Mouse (Mus musculus) lung, embryonic 15.5 days (tissue): ENCODE data around the gene Syngr1. TPM values are rescaled to one million over a fixed set of nuclear protein-coding genes. Genes with fewer than 3 reads are reported as not detected.

Experiments used
- ATAC-seq: fragments of 200-750 bp; cut with Nextera tagmentation; 2 replicates; pipeline ENCODE4 v1.8.0; 2017; ENCODE audit warnings: moderate number of reproducible peaks, borderline replicate concordance; ENCODE audit not compliant: low FRiP score, low TSS enrichment; ENCODE audit errors: extremely low read depth
- H3K27ac ChIP-seq: fragments of 300-500 bp; sonication (generic); 2 replicates; pipeline ENCODE4 v1.5.1; 2015; ENCODE audit warnings: moderate library complexity, mild to moderate bottlenecking, inconsistent platforms
- H3K27me3 ChIP-seq: fragments of 300-500 bp; sonication (generic); 2 replicates; pipeline ENCODE4 v1.6.1; 2015; ENCODE audit warnings: inconsistent platforms
- H3K36me3 ChIP-seq: fragments of 300-500 bp; sonication (generic); 2 replicates; pipeline ENCODE4 v1.6.1; 2015; ENCODE audit warnings: inconsistent platforms
- H3K4me1 ChIP-seq: fragments of 300-500 bp; sonication (generic); 2 replicates; pipeline ENCODE4 v1.6.1; 2015; ENCODE audit warnings: inconsistent platforms
- H3K4me2 ChIP-seq: fragments of 300-500 bp; sonication (generic); 2 replicates; pipeline ENCODE4 v1.6.1; 2015; ENCODE audit warnings: inconsistent platforms, mild to moderate bottlenecking, moderate library complexity
- H3K4me3 ChIP-seq: fragments of 300-500 bp; sonication (generic); 2 replicates; pipeline ENCODE4 v1.5.1; 2015; ENCODE audit warnings: mild to moderate bottlenecking, inconsistent platforms
- H3K9ac ChIP-seq: fragments of 300-500 bp; sonication (generic); 2 replicates; pipeline ENCODE4 v1.6.1; 2015; ENCODE audit warnings: inconsistent platforms
- H3K9me3 ChIP-seq: fragments of 300-500 bp; sonication (generic); 2 replicates; pipeline ENCODE4 v1.6.1; 2016; ENCODE audit warnings: inconsistent platforms
- WGBS: fragments of 180-500 bp; shearing (Covaris S2); methylation state at CpG from one replicate; pipeline ENCODE4 v1.1.7; 2015; 5-methylcytosine and 5-hydroxymethylcytosine counted together
- polyA plus RNA-seq: library from polyadenylated mRNA; unstranded; fragments of >200 nt; fragmentation: Nextera tagmentation; extraction: Ambion mirVana; gene quantifications from 2 replicates; pipeline ENCODE4 v1.2.1, GENCODE M21; 2015

The Syngr1 gene
- polyA plus RNA-seq, 1 experiment from 2014 or later = 20.6 TPM

GRCm38 (mm10) chr15:80072579-80073255, 18.4 kb upstream of the Syngr1 start:
- 72% methylated on average over 7 of the region's 7 CpGs for WGBS
- peaks cover 13% of the 10 kb centered on the region for H3K36me3 ChIP-seq
- H3K4me3 ChIP-seq = no peak overlapping the region
- H3K4me2 ChIP-seq = no peak overlapping the region
- H3K27me3 ChIP-seq = no peaks in the 10 kb centered on the region
- no peak for ATAC-seq
- H3K27ac ChIP-seq = 0 out of 2 replicates have a peak overlapping the region, but pooled peaks have one; percentile 4
- H3K9me3 ChIP-seq = no peaks in the 10 kb centered on the region
- H3K9ac ChIP-seq = no peak overlapping the region
- H3K4me1 ChIP-seq = peaks cover 11% of the 10 kb centered on the region

GRCm38 (mm10) chr15:80073256-80073621, 17.9 kb upstream of the Syngr1 start:
- no peak overlapping the region for H3K27ac ChIP-seq
- H3K4me3 ChIP-seq = no peak overlapping the region
- no peak overlapping the region for H3K9ac ChIP-seq
- peaks cover 11% of the 10 kb centered on the region for H3K4me1 ChIP-seq
- no peaks in the 10 kb centered on the region for H3K27me3 ChIP-seq
- no peak overlapping the region for H3K4me2 ChIP-seq
- no peak for ATAC-seq
- H3K36me3 ChIP-seq = peaks cover 18% of the 10 kb centered on the region
- no peaks in the 10 kb centered on the region for H3K9me3 ChIP-seq
- WGBS = 100% methylated on average over 1 of the region's 1 CpGs

DNA sequence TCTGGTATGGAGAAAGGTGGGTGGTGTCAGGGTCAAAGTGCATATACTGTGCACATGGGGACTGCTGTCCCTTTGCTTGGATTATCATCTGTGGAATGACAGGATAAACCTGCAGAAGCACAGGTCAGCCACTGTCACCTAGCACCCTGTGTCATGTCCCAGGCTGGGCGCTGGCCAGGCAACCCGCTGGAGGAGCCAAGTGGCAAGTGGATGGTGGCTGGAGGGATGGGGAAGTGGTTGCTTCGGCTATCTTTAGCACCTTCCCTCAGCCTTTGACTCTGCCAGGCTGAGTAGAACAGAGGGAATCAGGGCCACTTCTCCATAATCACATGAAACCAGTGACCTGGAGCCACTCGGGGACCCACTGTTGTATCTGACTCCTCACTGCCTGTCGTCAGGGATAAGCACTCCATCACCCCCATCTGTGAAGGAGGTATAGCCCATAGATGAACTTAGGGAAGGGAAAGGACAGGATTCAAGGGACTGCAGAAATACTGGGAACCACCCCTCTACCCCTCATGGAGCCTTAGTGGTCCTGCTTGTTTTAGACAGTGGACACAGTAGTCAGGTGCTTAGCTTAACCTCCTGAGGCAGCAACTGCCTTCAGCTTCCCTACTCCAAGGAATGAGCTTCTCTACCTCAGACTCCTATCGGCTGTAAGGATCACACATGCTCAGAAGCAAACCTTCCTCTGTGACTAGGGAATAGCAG, 16.3 kb upstream of the Syngr1 start:
- H3K27ac ChIP-seq = no peak overlapping the region
- ATAC-seq = no peak
- H3K4me2 ChIP-seq = no peak overlapping the region
- H3K36me3 ChIP-seq = peaks cover 34% of the 10 kb centered on the region
- no peaks in the 10 kb centered on the region for H3K27me3 ChIP-seq
- 43% methylated on average over 6 of the region's 6 CpGs for WGBS
- H3K4me1 ChIP-seq = peaks cover 20% of the 10 kb centered on the region
- no peak overlapping the region for H3K4me3 ChIP-seq
- no peaks in the 10 kb centered on the region for H3K9me3 ChIP-seq
- no peak overlapping the region for H3K9ac ChIP-seq

DNA sequence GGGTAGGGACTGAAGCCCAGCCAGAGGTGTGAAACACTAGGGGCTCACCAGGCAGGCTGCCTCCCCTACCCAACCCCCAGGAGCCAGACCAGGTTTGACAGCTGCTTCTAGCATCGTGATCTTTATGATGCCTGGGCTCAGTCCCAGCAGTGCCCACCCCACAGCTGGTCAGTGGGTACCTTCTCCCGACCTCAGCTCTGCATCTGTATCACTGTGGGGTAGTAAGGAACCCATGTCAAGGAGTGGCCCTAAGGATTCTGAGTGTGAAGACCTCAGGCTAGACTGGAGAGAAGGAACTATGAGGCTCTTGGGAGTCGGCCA, 15.8 kb upstream of the Syngr1 start:
- Histone ChIP-seq H3K4me3 (no peak overlapping the region), H3K4me2 (no peak overlapping the region), H3K9me3 (no peaks in the 10 kb centered on the region), H3K27me3 (no peaks in the 10 kb centered on the region), H3K36me3 (peaks cover 39% of the 10 kb centered on the region), H3K9ac (no peak overlapping the region), H3K4me1 (peaks cover 22% of the 10 kb centered on the region), H3K27ac (0 out of 2 replicates have a peak overlapping the region, but pooled peaks have one; percentile 30)
- no peak for ATAC-seq
- WGBS = 18% methylated on average over 3 of the region's 3 CpGs

DNA sequence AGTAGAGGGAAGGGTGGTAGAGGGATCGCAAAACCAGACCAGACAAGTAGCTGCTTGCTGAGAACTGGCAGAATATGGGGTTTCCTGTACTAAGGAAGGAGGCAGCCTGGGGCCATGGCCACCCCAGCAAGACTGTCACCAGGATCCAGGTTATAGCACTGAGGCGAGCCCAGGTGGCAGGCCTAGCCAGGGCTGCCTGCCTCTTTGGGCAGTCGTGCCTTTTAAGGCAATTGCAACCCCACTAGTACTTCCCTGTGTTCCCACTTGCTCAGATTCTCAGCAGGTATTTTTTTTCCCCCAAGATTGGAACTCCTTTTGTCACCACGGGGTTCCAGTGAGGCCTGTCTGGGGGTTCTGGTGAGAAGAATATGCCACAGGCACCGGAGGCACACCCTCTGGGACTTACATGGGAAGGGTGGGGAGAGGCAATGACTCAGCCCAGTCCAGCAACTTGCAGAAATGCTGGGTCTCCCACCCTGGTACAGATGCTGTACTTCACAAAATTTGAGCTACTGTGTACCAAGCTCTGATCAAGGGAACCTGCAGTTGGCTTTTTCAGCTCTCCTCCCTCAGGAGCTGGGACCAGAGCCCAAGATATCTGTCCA, 15.3 kb upstream of the Syngr1 start:
- Histone ChIP-seq H3K9ac (no peak overlapping the region), H3K4me1 (peaks cover 26% of the 10 kb centered on the region), H3K27me3 (no peaks in the 10 kb centered on the region), H3K27ac (peak overlapping the region; percentile 30; the same call in 1 of the 2 replicates), H3K4me2 (no peak overlapping the region), H3K9me3 (no peaks in the 10 kb centered on the region), H3K36me3 (peaks cover 44% of the 10 kb centered on the region), H3K4me3 (no peak overlapping the region)
- ATAC-seq = 0 out of 2 replicates have a peak, but pooled peaks have one; percentile 5
- WGBS = 22% methylated on average over 5 of the region's 5 CpGs

DNA sequence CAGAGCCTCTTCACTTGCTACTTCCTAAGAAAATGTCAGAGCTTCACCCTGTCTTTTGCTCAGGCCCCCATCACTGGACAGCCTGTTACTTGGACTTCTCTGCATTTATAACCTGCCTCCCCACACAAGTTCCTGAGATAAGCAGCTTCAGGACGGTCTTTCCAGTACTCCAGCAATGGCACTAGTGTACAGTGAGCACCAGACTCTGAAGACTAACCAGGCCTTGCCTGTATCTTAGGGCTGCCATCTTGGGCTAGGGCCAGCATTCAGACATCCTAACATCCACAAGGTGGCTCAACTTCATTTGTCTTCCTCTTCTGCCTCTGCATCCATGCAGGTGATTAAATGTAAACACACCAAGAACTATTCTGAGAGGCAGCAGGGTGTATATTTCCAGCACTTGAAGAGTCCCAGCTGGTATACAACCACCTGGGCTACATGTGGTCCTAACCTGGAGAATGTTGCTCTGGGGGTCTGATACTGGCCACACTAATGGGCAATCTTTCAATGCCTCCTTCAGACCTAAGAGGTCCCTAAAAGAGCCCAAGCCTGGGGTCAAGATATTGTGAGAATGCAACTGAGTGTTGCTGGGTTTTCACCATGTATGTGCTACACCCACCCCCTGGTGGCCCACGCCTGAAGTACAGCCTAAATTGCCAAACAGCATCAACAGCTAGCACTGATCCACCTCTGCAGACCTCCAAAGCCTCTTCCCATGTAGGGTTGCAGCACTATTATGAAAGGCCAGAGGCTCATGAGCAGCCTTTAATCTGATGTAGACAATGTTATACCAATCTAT, 14.6 kb upstream of the Syngr1 start:
- H3K27ac ChIP-seq = peak overlapping the region; percentile 30; the same call in 1 of the 2 replicates
- ATAC-seq = peak; percentile 36; the same call in 1 of the 2 replicates
- no peak overlapping the region for H3K4me2 ChIP-seq
- no peak overlapping the region for H3K9ac ChIP-seq
- 6% methylated on average over 2 of the region's 2 CpGs for WGBS
- H3K27me3 ChIP-seq = no peaks in the 10 kb centered on the region
- peaks cover 50% of the 10 kb centered on the region for H3K36me3 ChIP-seq
- no peak overlapping the region for H3K4me3 ChIP-seq
- peaks cover 33% of the 10 kb centered on the region for H3K4me1 ChIP-seq
- H3K9me3 ChIP-seq = no peaks in the 10 kb centered on the region

GRCm38 (mm10) chr15:80078058-80078814, 12.9 kb upstream of the Syngr1 start:
- Histone ChIP-seq H3K27me3 (no peaks in the 10 kb centered on the region), H3K9me3 (no peaks in the 10 kb centered on the region), H3K9ac (no peak overlapping the region), H3K4me2 (no peak overlapping the region), H3K27ac (no peak overlapping the region), H3K36me3 (peaks cover 56% of the 10 kb centered on the region), H3K4me3 (no peak overlapping the region), H3K4me1 (peaks cover 33% of the 10 kb centered on the region)
- WGBS = 64% methylated on average over 11 of the region's 11 CpGs
- ATAC-seq = no peak

GRCm38 (mm10) chr15:80079129-80079668, 11.9 kb upstream of the Syngr1 start:
- no peak overlapping the region for H3K27ac ChIP-seq
- H3K9me3 ChIP-seq = no peaks in the 10 kb centered on the region
- peaks cover 33% of the 10 kb centered on the region for H3K4me1 ChIP-seq
- 90% methylated on average over 5 of the region's 5 CpGs for WGBS
- no peak for ATAC-seq
- H3K4me2 ChIP-seq = no peak overlapping the region
- H3K36me3 ChIP-seq = peaks cover 56% of the 10 kb centered on the region
- no peaks in the 10 kb centered on the region for H3K27me3 ChIP-seq
- peak overlapping the region; percentile 4; the same call in 1 of the 2 replicates for H3K9ac ChIP-seq
- no peak overlapping the region for H3K4me3 ChIP-seq

GRCm38 (mm10) chr15:80079954-80080353, 11.2 kb upstream of the Syngr1 start:
- Histone ChIP-seq H3K27me3 (no peaks in the 10 kb centered on the region), H3K36me3 (peaks cover 56% of the 10 kb centered on the region), H3K9ac (peak overlapping the region; percentile 6; the same call in 1 of the 2 replicates), H3K27ac (no peak overlapping the region), H3K4me1 (peaks cover 33% of the 10 kb centered on the region), H3K4me2 (peak overlapping the region; percentile 77; the same call in 1 of the 2 replicates), H3K9me3 (no peaks in the 10 kb centered on the region), H3K4me3 (0 out of 2 replicates have a peak overlapping the region, but pooled peaks have one; percentile 3)
- no peak for ATAC-seq
- 64% methylated on average over 3 of the region's 3 CpGs for WGBS

- ATAC-seq = no peak
- Histone ChIP-seq H3K4me3 (peak overlapping the region; percentile 68), H3K9ac (peak overlapping the region; percentile 75), H3K4me2 (peak overlapping the region; percentile 77), H3K36me3 (peaks cover 56% of the 10 kb centered on the region), H3K4me1 (peaks cover 33% of the 10 kb centered on the region), H3K27ac (peak overlapping the region; percentile 82; the same call in 1 of the 2 replicates), H3K27me3 (no peaks in the 10 kb centered on the region), H3K9me3 (no peaks in the 10 kb centered on the region)
- WGBS = 48% methylated on average over 9 of the region's 9 CpGs
Observed at GRCm38 (mm10) chr15:80080711-80081615, 10.2 kb upstream of the Syngr1 start.
